Mouse (Mus musculus) brain, adult 2 months (tissue): ENCODE results near the gene R3hdm2.

Experiments
- DNase-seq: peaks from one replicate; pipeline ENCODE4 v3.0.0; 2011; ENCODE audit warnings: low read depth, low spot score

R3hdm2 gene

DNA sequence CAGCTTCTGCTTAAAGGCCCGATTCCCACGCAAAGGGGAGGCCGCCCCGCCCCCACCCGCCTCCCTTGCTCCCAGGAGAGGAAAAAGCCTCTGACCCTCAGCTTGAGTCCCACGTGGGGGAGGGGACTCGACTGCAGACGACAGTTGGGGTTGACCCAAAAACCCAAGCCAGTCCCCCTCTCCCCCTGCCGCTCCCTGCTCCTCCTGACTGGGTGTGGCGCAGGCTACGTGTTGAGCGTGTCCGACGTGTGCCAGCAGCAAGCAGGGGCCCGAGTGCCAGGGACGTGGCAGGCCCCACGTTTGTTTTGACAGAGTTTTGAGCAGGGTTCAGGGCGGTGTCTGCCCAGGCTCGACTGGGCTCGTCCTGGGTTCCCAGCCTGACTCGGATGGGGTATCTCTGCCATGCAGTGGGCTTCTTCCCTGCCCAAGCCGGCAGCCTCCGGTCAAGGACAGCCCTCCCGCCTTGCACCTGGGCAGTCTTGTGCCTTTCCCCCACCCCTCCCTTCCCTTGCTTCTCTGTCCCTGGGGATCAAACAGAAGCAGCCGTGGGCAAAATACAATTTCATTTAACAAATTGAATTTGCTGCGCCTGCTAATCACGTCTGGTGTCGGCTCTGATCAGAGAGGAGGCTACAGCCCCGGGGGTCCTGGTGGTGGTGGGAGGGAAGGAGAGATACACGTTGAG, 136.6 kb downstream of the R3hdm2 start:
- no peak for DNase-seq

DNA sequence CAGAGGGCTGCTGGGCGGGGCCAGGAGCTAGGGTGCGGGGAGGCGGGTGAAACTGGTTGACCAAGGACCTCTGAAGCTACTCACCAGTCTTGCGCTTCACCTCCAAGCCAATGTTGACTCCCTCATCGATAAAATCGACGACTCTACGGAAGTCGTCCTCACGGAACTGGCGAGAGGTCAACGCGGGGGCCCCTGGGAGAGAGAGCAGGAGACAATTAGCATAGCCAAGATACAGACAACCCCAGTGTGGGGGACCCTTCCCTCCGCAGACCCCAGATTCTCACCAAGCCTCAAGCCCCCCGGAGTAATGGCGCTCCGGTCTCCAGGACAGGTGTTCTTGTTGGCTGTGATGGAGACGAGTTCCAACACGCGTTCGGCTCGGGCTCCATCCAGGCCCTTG, 137.8 kb downstream of the R3hdm2 start:
- no peak for DNase-seq

DNA sequence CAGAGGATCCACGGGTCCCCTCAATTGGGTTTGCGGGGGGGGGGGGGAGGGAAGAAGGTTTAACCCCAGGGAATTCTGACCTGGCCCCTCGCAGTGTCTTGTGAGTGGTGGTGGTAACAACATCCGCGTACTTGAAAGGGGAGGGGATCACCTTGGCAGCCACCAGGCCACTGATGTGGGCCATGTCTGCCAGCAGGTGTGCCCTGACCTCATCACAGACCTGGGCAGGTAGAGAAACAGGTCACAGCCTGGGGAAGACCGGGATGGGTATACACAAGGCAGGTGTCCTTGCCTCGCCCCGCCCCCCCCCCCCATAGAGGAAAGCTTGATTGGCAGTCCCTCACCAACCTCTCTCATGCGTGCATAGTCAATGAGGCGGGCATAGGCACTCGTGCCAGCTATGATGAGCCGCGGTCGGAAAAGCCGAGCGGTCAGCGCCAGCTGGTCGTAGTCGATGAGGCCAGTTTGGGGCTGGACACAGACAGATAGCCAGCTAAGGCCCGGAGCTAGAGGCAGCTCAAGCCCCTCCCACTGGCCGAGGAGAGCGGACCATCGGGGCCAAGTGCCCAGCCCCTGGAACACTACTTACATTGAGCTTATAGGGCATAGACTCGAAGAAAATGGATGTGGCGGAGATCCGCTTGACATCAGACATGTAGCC, 139.0 kb downstream of the R3hdm2 start:
- DNase-seq: no peak

DNA sequence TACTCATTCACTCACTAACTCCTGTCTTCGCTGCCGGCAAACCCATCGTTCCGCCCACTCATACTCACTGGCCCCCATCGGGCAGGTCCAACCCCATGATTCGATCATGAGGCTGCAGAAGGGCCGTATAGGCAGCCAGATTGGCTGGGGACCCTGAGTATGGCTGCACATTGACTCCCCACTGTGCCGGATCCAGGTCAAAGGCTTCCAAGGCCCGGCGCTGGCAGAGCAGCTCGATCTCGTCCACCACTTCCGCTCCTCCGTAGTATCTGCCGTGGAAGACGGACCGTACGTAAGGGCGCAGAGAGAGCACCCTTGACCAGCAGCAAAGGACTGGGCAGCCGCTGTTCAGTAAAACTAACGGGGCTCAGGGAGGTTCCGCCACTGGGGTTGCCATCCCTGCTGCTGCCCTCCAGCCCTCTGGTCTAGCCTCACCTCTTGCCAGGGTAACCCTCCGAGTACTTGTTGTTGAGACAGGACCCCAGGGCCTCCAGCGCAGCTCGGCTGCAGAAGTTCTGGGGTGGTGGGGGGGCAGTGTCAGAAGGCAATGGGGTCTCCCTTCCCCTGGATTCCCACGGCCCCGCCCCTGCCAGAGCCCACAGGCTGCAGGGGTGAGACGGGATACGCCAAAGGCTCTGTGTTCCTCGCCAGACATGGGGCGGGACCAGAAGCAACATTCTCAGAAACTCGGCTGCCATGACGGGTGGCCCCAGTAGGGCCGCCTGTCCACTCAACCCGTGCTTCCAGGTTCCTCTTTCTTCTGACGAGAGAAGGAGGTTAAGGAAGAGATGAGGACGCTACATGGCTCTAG, 140.0 kb downstream of the R3hdm2 start:
- no peak for DNase-seq

DNA sequence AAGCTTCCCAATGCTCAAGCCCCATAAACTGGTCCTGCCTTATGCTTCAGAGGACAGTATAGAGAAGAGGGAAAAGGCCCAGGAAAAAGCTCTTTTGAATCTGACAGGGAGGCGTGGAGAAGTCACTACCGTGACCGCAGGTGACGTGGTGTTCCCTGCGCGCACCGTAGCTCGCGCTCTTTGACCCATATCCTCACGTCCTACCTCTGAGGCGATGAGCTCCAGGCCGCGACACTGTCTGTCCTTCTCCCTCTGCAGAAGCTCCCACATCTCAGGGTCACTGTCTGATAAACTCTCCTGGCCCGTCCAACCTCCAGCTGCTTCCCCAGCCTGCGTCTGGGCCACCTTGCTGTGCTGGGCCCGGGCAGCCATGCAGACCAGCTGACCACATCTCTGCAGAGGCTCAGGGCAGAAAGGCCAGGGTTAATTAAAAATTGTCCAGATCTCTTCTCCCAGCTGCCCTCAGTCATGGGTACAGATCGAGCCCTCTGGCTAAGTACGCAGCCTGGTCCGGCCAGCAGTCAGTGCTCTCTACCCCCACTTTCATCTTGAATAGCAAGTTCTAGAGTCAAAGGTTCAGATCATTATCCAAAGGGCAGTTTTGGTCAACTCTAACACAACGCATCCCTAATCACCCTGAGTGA, 140.7 kb downstream of the R3hdm2 start:
- no peak for DNase-seq

DNA sequence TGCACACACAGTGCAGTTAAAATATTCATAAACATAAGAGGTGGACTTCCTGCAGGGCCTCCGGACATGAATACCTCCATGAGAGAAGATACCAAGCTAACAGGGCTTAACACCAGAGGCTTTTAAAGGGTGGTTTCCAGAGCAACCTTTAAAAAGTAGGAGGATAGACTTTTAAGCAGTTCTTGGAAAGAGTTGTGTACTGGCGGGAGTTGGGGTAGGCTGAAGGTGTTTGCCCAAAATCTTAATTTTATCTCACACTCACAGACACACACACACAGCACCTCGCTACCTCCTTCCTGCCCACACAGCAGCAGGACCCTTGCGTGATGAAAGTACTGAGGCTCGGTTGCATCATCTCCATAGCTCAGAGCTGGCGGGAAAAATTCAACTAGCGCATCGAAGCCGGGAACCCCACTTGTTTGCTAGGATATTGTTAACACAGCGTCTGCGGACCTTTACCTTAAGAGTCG, 141.5 kb downstream of the R3hdm2 start:
- no peak for DNase-seq

DNA sequence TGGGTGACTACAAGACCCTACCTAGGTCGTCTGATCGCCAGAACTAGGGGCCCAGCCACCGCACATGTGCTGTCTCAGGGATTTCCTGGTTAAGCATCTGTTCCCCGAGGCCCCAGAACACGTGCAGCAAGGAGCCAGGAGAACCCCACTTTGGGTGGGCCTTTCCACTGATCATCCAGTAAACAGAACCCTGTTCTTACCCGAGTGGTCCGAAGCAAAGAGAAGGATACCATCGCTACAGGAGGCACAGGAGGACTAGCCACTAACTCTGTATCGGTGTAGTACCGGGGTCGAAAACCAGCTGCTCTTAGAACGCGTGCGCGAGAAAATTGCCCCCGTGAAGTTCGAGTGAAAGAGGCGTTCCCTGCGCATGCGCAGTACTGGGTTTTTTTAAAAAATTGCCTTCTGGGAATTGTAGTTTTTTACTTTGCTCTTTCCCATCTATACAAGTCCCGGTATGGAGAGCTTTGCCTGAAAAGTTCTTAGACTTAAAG, 142.0 kb downstream of the R3hdm2 start, which contains the start of gene Shmt2:
Shmt2 (minus strand) TSS at position 357 of the 494 bp plus-strand sequence.
- DNase-seq: peak; percentile 94

DNA sequence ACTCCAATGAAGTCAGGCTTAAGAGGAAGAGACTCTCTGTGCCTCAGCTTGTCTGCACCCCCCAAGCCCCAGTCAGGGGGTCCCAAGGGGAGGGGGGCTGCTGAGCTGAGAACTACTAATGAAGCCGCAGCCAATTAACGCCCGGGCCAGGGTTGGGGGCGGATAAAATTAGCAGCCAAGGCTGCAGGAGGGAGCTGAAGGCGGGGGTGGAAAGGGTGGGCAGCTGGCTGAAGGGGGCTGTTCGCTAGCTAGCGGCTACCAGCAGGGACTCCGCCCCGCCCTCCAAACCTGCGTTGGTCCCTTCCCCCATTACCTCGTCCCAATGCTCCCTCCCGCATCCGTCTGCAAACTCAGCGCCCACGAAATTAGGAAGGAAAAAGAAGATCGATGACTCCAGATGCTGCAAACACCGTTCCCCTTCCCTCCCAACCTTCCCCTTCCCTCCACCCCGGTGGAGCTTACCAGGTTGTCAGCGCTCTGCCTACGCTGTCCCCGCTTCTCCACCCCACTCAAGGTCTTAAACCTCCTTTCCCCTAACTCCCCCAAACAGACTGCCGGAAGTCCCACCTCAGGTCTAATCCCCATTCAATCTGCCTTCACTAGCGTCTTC, 144.6 kb downstream of the R3hdm2 start:
- no peak for DNase-seq

DNA sequence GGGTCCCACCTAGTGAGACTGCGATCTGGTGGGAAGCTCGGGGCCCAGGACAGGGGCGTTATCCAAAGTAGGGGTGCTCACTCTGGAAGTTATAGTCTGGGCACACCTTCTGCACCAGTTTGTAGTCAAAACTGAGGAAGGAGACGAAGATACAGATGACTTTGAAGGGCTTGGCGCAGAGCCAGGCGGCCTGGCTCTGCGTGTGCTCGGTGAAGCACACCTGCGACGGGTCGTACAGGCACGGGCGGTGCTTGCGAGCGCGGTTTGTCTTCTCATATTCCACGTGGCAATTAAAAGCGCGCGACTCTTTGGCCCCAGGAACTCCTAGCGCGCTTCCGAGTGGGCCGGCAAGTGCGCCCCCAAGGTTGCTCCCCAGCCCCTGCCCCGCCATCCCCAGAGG, 145.9 kb downstream of the R3hdm2 start:
- DNase-seq: no peak

DNA sequence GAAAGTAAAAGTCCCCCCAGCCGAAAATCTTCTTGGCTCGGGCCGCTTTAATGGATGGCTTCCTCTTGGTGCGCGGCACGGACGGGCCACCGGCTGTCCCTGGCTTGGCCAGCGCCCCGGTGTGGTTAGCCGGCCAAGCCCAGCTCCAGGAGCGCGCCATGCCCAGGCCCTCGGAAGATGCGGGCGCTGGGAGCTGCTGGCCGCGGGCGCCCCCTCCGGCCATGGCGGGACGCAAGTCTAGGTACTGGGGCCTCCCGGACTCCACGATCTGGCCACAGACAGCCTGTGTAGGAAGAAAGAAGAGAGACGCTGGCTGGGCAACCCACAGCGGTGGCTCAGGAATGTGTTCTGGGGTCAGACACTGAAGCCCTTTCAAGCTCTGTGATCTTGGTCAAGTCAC, 146.6 kb downstream of the R3hdm2 start:
- DNase-seq: peak; percentile 71

DNA sequence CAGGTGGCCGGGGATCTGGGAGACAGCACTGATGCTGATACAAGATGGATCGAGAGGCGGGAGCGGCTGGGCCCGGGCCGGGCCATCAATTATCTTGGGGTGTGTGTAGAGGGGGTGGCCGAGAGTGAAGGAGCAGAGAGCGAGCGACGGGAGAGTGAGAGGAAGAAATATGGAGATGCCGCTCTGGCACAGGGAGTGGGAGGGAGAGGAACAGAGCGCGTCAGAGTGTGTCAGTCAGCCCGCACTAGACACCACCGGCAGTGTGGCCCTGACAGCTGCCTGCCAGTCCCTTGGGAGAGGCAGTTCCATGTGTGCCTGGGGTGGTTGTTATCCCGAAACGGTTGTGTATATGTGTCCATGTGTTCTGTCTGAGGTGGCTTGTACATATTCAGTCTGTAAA, 147.4 kb downstream of the R3hdm2 start:
- DNase-seq: peak; percentile 56

DNA sequence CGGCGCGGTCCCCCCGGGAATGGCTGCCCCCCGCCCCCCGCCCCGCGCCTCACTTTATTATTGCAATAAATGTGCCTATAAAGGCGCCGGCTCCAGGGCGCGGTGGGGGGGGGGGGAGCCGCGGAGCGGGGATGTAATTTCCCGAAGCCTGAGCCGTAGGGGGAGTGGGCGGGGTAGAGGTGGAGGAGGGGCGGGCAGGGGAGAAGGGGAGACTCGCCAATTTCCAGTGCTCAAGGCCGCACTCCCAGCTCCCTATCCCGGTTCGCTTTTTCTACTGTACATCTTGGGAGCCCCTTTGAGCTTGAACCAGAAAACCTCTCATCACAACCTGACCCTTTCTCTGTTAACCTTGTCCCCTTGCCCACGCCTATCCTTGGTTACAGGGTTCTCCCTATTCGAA, 150.8 kb downstream of the R3hdm2 start:
- no peak for DNase-seq

DNA sequence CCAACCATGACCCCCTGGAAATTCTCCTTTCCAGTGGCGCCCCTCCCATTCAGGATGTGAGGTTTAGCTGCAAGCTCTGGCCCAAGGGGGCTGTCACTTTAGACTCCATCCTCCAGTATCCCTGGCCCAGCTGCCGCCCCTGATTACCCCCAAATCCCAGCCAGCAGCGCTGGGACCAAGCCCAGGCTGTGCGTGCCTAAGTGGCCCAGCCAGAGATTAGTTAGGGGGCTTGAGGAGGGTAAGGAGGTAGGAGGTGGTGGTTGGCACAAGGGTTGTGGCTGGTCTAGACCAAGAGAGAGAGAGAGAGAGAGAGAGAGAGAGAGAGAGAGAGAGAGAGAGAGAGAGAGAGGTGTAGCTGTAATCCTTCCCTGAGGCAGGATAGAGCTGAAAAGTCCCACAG, 151.4 kb downstream of the R3hdm2 start:
- DNase-seq: no peak

DNA sequence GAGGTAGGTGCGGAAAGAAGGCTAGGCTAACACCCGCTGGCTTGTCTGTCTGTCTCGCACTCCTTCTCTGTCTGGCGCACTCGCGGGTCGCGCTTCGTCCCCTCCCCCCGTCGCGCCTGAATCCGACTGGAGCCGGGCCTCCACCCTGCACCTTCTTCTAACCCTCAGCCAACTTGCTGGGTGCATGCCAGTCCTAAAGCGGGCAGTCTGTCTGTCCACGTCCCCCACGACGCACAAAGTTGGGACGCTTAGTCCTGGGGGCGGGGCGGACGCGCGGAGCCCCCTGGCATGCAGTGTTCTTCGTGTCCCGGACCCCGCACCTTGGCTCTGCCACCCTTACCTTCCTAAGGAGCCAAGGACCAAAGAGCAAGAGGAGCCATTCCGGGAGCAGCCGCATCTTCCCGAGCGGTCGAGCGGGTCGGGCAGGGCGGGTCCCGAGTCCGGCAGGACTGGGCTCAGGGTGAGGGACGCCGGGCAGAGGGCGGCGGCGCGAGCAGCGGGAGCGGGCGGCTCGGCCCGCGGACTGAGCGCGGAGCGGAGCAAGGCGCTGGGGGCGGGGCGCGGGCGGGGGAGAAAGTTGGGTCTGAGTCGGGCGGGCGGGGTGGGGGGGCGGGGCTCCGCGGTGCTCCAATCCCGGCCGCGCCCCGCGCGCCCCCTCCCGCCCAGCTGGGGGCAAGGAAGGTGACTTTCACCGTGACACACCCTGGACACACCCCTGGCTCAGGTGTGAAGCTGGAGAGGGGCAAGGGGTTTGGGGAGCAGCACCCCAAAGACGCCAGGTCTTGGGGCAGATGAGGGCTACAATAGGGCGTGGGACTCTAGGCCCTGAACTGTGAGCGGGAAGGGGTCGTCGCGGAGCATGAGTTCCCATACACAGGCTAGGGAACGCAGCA, 154.2 kb downstream of the R3hdm2 start, which contains the start of gene Nxph4:
Nxph4 (minus strand) TSS at position 524 of the 893 bp plus-strand sequence.
- DNase-seq: no peak

DNA sequence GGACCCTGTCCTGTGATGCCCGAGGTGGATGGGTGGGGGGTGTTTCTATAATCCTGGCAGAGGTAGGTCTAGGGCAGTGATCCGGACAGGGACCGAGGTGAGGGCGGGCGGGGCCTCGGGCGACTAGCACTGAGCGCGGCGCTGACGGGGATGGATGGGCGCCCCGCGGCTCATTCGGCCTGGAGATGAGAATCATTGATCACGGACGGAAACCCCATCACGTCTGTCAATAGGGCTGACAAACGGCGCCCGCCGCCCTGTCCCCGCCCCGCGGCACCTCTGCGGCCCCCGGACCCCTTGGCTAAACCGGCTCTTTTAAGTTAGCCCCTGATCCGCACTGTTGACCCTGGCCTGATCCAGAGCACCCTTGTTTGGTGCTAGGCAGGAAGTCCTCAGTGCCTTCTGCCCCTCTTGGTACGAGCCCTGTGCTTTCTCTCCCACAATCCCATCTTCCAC, 154.8 kb downstream of the R3hdm2 start:
- no peak for DNase-seq

DNA sequence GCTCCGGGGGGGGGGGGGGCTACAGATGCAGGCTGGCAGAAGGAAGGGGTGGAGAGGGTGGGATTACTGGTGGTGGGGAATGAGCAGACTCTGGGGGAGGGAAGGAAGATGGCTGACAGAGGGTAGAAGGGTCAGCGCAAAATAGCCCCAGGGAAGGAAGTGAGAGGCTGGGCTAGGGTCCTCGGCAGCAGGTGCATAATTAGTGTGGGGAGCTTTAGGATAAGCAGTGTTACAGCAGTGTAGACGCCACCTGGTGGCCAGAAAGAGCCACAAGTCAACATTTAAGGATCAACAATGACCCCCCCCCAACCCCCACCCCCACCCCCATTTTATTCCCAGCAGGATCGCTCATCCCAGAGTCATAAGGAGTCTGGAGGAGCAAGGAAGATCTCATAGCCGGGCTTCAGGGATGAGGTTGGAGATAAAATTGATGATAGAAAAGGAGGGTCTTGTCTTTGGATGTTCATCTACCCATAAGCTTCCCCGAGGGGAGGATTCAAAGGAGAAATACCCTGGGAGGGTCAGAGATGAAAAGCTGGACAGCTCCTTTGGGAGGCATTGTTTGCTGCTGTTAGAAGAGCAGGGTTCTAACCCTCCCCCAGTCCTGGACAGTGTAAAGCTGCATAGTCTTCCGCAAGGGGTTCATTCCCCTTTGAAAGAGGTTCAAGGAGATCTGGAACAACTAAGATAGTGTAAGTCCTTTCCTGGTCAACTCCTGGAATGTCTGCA, 156.6 kb downstream of the R3hdm2 start:
- DNase-seq: peak; percentile 82

DNA sequence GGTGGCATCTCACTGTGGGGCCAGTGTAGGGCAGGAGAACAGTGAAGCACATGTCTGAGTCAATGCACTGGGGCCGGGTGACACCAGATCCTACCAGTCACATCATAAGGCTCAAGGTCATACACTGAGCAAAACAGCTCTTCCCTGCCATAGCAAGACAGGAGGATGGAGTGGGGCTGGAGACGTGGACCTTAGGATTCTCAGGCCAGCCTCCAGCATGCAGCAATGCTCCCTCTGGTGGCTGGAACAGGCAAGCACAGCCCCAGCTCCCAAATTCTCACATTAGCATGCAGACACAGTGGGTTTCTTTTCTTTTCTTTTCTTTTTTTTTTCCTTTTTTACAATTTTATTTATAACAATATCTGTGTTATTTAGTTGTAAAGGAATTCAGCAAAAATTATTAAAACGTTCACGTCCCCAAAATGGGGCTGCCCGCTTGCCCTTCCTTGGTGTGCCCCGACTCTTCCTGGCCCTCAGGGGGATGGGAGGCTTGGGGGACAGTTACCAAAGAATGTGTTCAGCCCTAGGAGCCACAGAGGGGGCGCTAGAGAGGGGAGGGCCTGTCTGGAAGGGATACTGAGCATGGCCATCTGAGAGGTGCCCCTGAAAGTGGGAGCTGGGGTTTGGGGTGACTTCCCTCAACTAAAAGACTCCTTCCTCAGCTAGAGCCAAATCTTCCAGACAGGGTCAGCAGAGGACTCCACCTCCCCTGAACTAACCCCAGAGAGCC, 157.9 kb downstream of the R3hdm2 start:
- DNase-seq: peak; percentile 92

DNA sequence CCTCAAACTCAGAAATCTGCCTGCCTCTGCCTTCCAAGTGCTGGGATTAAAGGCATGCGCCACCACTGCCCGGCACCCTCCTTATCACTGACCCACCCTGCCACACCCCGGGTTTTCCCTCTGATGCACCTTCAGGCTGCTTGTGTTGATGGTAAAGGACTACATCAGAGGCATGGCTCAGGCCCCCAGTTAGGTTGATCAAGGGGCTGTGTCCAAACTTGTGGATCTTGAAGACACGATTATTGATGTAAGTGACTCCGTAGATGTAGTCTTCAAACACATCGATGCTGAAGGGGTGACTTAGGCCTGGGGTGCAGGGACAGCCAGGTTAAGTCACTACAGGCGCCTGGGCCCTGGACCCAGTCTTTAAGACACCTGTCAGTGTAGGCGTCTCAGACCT, 161.4 kb downstream of the R3hdm2 start:
- DNase-seq: no peak

DNA sequence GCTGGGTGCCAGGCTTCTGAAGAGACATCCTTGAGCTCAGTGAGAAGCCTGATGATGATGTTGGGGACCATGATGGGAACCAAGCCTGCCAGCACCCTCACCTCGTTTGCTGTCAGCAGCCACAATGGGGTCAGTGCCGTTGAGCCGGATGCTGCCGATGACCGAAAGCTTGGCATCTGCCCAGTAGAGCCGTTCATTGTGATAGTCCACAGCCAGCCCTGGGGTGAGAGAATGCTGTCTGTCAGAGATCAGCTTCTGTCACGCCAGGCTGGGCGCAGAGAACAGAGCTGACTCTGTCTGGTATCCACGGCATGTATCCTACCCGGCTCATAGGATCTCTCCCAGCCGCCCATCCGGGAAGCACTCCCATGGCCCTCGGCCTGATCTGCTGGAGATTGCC, 162.0 kb downstream of the R3hdm2 start:
- peak; percentile 88 for DNase-seq
